Mouse (Mus musculus): Measurements from ENCODE around the gene Nat8f3. TPM values are rescaled to one million over a fixed set of nuclear protein-coding genes. Genes with fewer than 3 reads are reported as not detected.

Nat8f3 gene
- 1.2 TPM for polyA plus RNA-seq (2014; fragmentation: Illumina TruSeq; extraction: RNeasy Lipid Tissue Mini Kit (QIAGEN cat#74804); ENCODE audit: low read depth, low replicate concordance)

DNA sequence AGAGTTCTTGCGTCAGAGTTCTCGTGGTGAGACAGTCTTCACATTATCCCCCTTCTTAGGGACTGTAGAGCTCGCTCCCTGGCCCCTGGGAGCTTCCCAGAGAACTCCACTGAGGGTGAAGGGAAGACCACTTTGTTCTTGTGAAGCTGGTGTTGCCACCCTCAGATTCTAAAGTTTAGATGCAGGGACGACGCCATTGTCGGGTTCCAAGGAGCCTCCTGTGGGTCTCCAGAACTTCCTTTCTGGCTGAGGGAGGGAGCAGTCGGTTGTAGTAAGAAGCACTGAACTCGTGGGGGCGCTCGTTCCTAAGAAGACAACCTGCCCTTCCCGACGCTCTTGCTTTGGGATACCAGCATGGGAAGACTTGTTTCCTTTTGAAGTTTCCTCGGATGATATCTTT, at the start of gene Nat8f3:
Nat8f3 (minus strand) TSS at position 223 of the 400 bp plus-strand sequence.

DNA sequence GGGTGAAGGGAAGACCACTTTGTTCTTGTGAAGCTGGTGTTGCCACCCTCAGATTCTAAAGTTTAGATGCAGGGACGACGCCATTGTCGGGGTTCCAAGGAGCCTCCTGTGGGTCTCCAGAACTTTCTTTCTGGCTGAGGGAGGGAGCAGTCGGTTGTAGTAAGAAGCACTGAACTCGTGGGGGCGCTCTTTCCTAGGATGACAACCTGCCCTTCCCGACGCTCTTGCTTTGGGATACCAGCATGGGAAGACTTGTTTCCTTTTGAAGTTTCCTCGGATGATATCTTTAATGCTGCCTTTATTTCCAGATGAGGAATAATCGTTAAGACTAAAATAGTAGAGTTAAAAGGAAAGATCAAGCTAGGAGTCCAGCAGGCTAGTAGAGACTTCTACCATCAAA, 52.4 kb downstream of the Nat8f3 start, which contains the start of gene Nat8f7:
Nat8f7 (minus strand) TSS at position 101 of the 400 bp plus-strand sequence.

Other genes starting within 250 kb of the Nat8f3 start
- 7.3 TPM for gene Alms1, start 178.2 kb downstream of the Nat8f3 start, polyA plus RNA-seq (2014; fragmentation: Illumina TruSeq; extraction: RNeasy Lipid Tissue Mini Kit (QIAGEN cat#74804); ENCODE audit: low read depth, low replicate concordance)
- gene Nat8f7, start 52.5 kb downstream of the Nat8f3 start, polyA plus RNA-seq (2014; fragmentation: Illumina TruSeq; extraction: RNeasy Lipid Tissue Mini Kit (QIAGEN cat#74804); ENCODE audit: low read depth, low replicate concordance) = not detected
- not detected for gene Nat8f6, start 55.2 kb upstream of the Nat8f3 start, polyA plus RNA-seq (2014; fragmentation: Illumina TruSeq; extraction: RNeasy Lipid Tissue Mini Kit (QIAGEN cat#74804); ENCODE audit: low read depth, low replicate concordance)
- not detected for gene Nat8f5, start 55.2 kb upstream of the Nat8f3 start, polyA plus RNA-seq (2014; fragmentation: Illumina TruSeq; extraction: RNeasy Lipid Tissue Mini Kit (QIAGEN cat#74804); ENCODE audit: low read depth, low replicate concordance)
- not detected for gene Nat8, start 66.3 kb upstream of the Nat8f3 start, polyA plus RNA-seq (2014; fragmentation: Illumina TruSeq; extraction: RNeasy Lipid Tissue Mini Kit (QIAGEN cat#74804); ENCODE audit: low read depth, low replicate concordance)
- gene Nat8f2, start 103.4 kb upstream of the Nat8f3 start, polyA plus RNA-seq (2014; fragmentation: Illumina TruSeq; extraction: RNeasy Lipid Tissue Mini Kit (QIAGEN cat#74804); ENCODE audit: low read depth, low replicate concordance) = 1.1 TPM
- gene Nat8f4, start 139.1 kb upstream of the Nat8f3 start, polyA plus RNA-seq (2014; fragmentation: Illumina TruSeq; extraction: RNeasy Lipid Tissue Mini Kit (QIAGEN cat#74804); ENCODE audit: low read depth, low replicate concordance) = 22.0 TPM
- 64.9 TPM for gene Tprkb, start 146.1 kb upstream of the Nat8f3 start, polyA plus RNA-seq (2014; fragmentation: Illumina TruSeq; extraction: RNeasy Lipid Tissue Mini Kit (QIAGEN cat#74804); ENCODE audit: low read depth, low replicate concordance)
- gene Nat8f1, start 149.9 kb upstream of the Nat8f3 start, polyA plus RNA-seq (2014; fragmentation: Illumina TruSeq; extraction: RNeasy Lipid Tissue Mini Kit (QIAGEN cat#74804); ENCODE audit: low read depth, low replicate concordance) = not detected
- 375 TPM for gene Dusp11, start 195.9 kb upstream of the Nat8f3 start, polyA plus RNA-seq (2014; fragmentation: Illumina TruSeq; extraction: RNeasy Lipid Tissue Mini Kit (QIAGEN cat#74804); ENCODE audit: low read depth, low replicate concordance)

All from sigmoid colon, adult 10 weeks (tissue).